8 mouse cellular contexts compared by ENCODE assay signal in the genomic region with DNA sequence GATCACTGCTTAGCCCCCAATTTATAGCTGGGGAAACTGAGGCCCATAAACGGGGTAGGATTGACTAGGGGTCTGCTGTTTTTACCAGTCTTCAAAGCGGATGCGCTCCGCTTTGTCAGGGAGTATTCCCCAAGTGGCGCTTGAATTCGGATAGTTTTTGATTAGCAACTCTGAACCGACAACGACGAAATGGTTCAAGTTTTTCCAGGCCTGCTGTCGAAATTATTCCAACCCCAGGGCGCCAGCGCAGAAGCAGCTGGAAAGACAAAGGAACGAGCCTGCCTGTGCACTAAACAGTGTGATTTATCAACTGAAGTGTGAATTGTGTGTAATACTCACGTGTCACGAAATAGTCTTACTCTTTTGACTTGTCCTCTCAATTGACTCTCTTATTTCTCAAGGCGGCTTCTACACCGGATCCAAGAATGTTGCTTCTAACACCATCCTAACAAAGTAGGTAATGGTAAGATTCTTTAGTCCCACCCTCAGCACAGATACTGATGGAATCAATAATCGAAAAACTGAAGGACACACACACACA. TPM values are rescaled to one million over a fixed set of nuclear protein-coding genes. Genes with fewer than 3 reads are reported as not detected.
DNase-seq lines count a peak whose midpoint lies in the region; ATAC-seq lines count a peak whose summit lies in the region.

TSS of gene Sdc4 (minus strand) at position 428 of the 541 bp plus-strand sequence.

- H3K36me3 ChIP-seq in lung, embryonic 16.5 days (ENCODE audit: control insufficient read depth, insufficient read depth, low read length), result no peaks in the 10 kb centered on the region
- H3K36me3 ChIP-seq in embryonic facial prominence, embryonic 10.5 days (replicated peaks), result no peaks in the 10 kb centered on the region
- no peaks in the 10 kb centered on the region for H3K36me3 ChIP-seq in heart, embryonic 14.5 days (ENCODE audit: control insufficient read depth, insufficient read depth, low read length)
- no peaks in the 10 kb centered on the region for H3K36me3 ChIP-seq in neural tube, embryonic 14.5 days (ENCODE audit: control insufficient read depth, insufficient read depth, low read length)

- peak within 1 kb of the TSS; percentile 85 for H3K27ac ChIP-seq in lung, embryonic 16.5 days (ENCODE audit: low read length)
- H3K27ac ChIP-seq in embryonic facial prominence, embryonic 10.5 days (replicated peaks), result peak within 1 kb of the TSS; percentile 84
- peak within 1 kb of the TSS; percentile 72 to 74 for H3K27ac ChIP-seq in heart, embryonic 14.5 days (replicated peaks in 1 of 2; ENCODE audit: control insufficient read depth in 1 of 2, insufficient read depth in 1 of 2, low read depth in 2 of 2, low read length in 2 of 2)
- H3K27ac ChIP-seq in neural tube, embryonic 14.5 days (ENCODE audit: low read depth, low read length), result no peak within 1 kb of the TSS

- DNase-seq in lung, postnatal 10 days, result no peak
- no peak for DNase-seq in embryonic facial prominence, embryonic 10.5 days (ENCODE audit: low spot score)
- DNase-seq in left cerebral cortex, postnatal 25 days (ENCODE audit: low spot score in 2 of 2), result no peak
- no peak for DNase-seq in cerebellum, postnatal 10 days
- no peak for DNase-seq in urinary bladder, adult 18-20 months (ENCODE audit: low spot score in 2 of 2)

- peak within 1 kb of the TSS; percentile 77 for H3K4me3 ChIP-seq in lung, embryonic 16.5 days (ENCODE audit: low read length)
- peak within 1 kb of the TSS; percentile 75 for H3K4me3 ChIP-seq in embryonic facial prominence, embryonic 10.5 days
- H3K4me3 ChIP-seq in heart, embryonic 14.5 days (ENCODE audit: control insufficient read depth in 1 of 2, insufficient read depth in 1 of 2, low read depth in 1 of 2, low read length in 2 of 2), result peak within 1 kb of the TSS; percentile 67 to 68
- H3K4me3 ChIP-seq in neural tube, embryonic 14.5 days (ENCODE audit: low read depth, low read length), result peak within 1 kb of the TSS; percentile 44

- H3K4me2 ChIP-seq in lung, embryonic 16.5 days (ENCODE audit: low read depth, low read length), result peak within 1 kb of the TSS; percentile 66
- H3K4me2 ChIP-seq in heart, embryonic 14.5 days (ENCODE audit: low read length), result peak within 1 kb of the TSS; percentile 86
- peak within 1 kb of the TSS; percentile 95 for H3K4me2 ChIP-seq in neural tube, embryonic 14.5 days (ENCODE audit: low read depth, low read length)

- ATAC-seq in lung, embryonic 16.5 days (ENCODE audit: low read depth), result no peak
- no peak for ATAC-seq in heart, embryonic 14.5 days (ENCODE audit: insufficient number of reproducible peaks, insufficient read depth, low FRiP score, low read depth)
- peak; percentile 24; the same call in 1 of the 2 replicates for ATAC-seq in neural tube, embryonic 14.5 days (ENCODE audit: low read depth)

- H3K27me3 ChIP-seq in lung, embryonic 16.5 days (ENCODE audit: control insufficient read depth, insufficient read depth, low read depth, low read length), result no peaks in the 10 kb centered on the region
- peaks cover 34% of the 10 kb centered on the region for H3K27me3 ChIP-seq in embryonic facial prominence, embryonic 10.5 days (replicated peaks; ENCODE audit: low read depth, poor library complexity, severe bottlenecking)
- H3K27me3 ChIP-seq in heart, embryonic 14.5 days (ENCODE audit: control insufficient read depth, insufficient read depth, low read length), result no peaks in the 10 kb centered on the region
- H3K27me3 ChIP-seq in neural tube, embryonic 14.5 days (ENCODE audit: control insufficient read depth, insufficient read depth, low read length), result 0 out of 2 replicates have a peak, but pooled peaks cover 2% of the 10 kb centered on the region

- 10% methylated on average over 18 of the region's 18 CpGs for WGBS in lung, embryonic 16.5 days
- WGBS in embryonic facial prominence, embryonic 10.5 days, result 7% methylated on average over 18 of the region's 18 CpGs
- WGBS in heart, embryonic 14.5 days, result 9% methylated on average over 18 of the region's 18 CpGs
- 6% methylated on average over 18 of the region's 18 CpGs for WGBS in neural tube, embryonic 14.5 days

- H3K4me1 ChIP-seq in lung, embryonic 16.5 days (replicated peaks; ENCODE audit: control insufficient read depth, insufficient read depth, low read length), result peaks cover 19% of the 10 kb centered on the region
- peaks cover 40% of the 10 kb centered on the region for H3K4me1 ChIP-seq in embryonic facial prominence, embryonic 10.5 days
- peaks cover 14 to 41% of the 10 kb centered on the region in 2 experiments for H3K4me1 ChIP-seq in heart, embryonic 14.5 days (ENCODE audit: control insufficient read depth in 2 of 2, insufficient read depth in 2 of 2, low read length in 2 of 2)
- H3K4me1 ChIP-seq in neural tube, embryonic 14.5 days (ENCODE audit: control insufficient read depth, insufficient read depth, low read length), result peaks cover 9% of the 10 kb centered on the region; the same call in 1 of the 2 replicates

- intact Hi-C loops in left cerebral cortex, postnatal 25 days (cut with DNase I), result no loop called here

- H3K9me3 ChIP-seq in lung, embryonic 16.5 days (ENCODE audit: control insufficient read depth, low read length), result no peaks in the 10 kb centered on the region
- no peaks in the 10 kb centered on the region for H3K9me3 ChIP-seq in embryonic facial prominence, embryonic 10.5 days
- H3K9me3 ChIP-seq in heart, embryonic 14.5 days (ENCODE audit: control insufficient read depth, low read length), result no peaks in the 10 kb centered on the region
- no peaks in the 10 kb centered on the region for H3K9me3 ChIP-seq in neural tube, embryonic 14.5 days (ENCODE audit: control insufficient read depth, low read length)

- H3K9ac ChIP-seq in lung, embryonic 16.5 days (ENCODE audit: low read length), result peak within 1 kb of the TSS; percentile 92
- H3K9ac ChIP-seq in heart, embryonic 14.5 days (ENCODE audit: low read length), result peak within 1 kb of the TSS; percentile 87
- H3K9ac ChIP-seq in neural tube, embryonic 14.5 days (replicated peaks; ENCODE audit: low read depth, low read length), result peak within 1 kb of the TSS; percentile 53

RNA-seq across cellular contexts. Expression of gene Sdc4, which starts in this region (rescaled TPM):
- polyA plus RNA-seq in lung, embryonic 16.5 days (2015; fragmentation: Nextera tagmentation; extraction: Ambion mirVana), result 226 and 247 TPM in 2 replicates
- 25.5 and 26.0 TPM in 2 replicates for polyA plus RNA-seq in embryonic facial prominence, embryonic 10.5 days (2016; fragmentation: Nextera tagmentation; extraction: Ambion mirVana)
- 33.5 and 40.1 TPM in 2 replicates for polyA plus RNA-seq in heart, embryonic 14.5 days (2014; fragmentation: Nextera tagmentation; extraction: Ambion mirVana)
- total RNA-seq in left cerebral cortex, postnatal 25 days (2021), result 10 to 100 TPM; 86.7 to 90.7 TPM
- polyA plus RNA-seq in neural tube, embryonic 14.5 days (2014; fragmentation: Nextera tagmentation; extraction: Ambion mirVana), result 3.6 and 7.1 TPM in 2 replicates
